Mouse (Mus musculus): ENCODE measurements around the gene Kcnip1. TPM values are rescaled to one million over a fixed set of nuclear protein-coding genes. Genes with fewer than 3 reads are reported as not detected.

Gene Kcnip1
- polyA plus RNA-seq, 1 experiment from 2014 or later: 51.2 TPM

- H3K4me2 ChIP-seq (replicated peaks): no peak overlapping the region
- H3K36me3 ChIP-seq: no peaks in the 10 kb centered on the region
- H3K9me3 ChIP-seq: no peaks in the 10 kb centered on the region
- no peak overlapping the region for H3K4me3 ChIP-seq
- 84% methylated on average over 4 of the region's 4 CpGs for WGBS
- no peaks in the 10 kb centered on the region for H3K27me3 ChIP-seq
- 0 out of 2 replicates have a peak, but pooled peaks cover 3% of the 10 kb centered on the region for H3K4me1 ChIP-seq
- ATAC-seq (replicated peaks): no peak
- H3K9ac ChIP-seq (replicated peaks): no peak overlapping the region
- H3K27ac ChIP-seq (replicated peaks): no peak overlapping the region
These were observed 400.1 kb downstream of the Kcnip1 start for GRCm38 (mm10) chr11:33592826-33593225.

- no peaks in the 10 kb centered on the region for H3K9me3 ChIP-seq
- H3K4me3 ChIP-seq: no peak overlapping the region
- no peaks in the 10 kb centered on the region for H3K36me3 ChIP-seq
- no peak for ATAC-seq (replicated peaks)
- no peak overlapping the region for H3K27ac ChIP-seq (replicated peaks)
- no peaks in the 10 kb centered on the region for H3K4me1 ChIP-seq
- no peaks in the 10 kb centered on the region for H3K27me3 ChIP-seq
- WGBS: 92% methylated on average over 3 of the region's 3 CpGs
- no peak overlapping the region for H3K9ac ChIP-seq (replicated peaks)
- H3K4me2 ChIP-seq (replicated peaks): no peak overlapping the region
These were observed 402.2 kb downstream of the Kcnip1 start for GRCm38 (mm10) chr11:33590771-33591170.

- Histone ChIP-seq H3K27ac (replicated peaks) (no peak overlapping the region), H3K4me3 (no peak overlapping the region), H3K36me3 (no peaks in the 10 kb centered on the region), H3K27me3 (no peaks in the 10 kb centered on the region), H3K4me1 (no peaks in the 10 kb centered on the region), H3K9ac (replicated peaks) (no peak overlapping the region), H3K9me3 (no peaks in the 10 kb centered on the region), H3K4me2 (replicated peaks) (no peak overlapping the region)
- WGBS: 80% methylated on average over 6 of the region's 6 CpGs
- no peak for ATAC-seq (replicated peaks)
These were observed 406.3 kb downstream of the Kcnip1 start for GRCm38 (mm10) chr11:33586614-33587013.

- 50% methylated on average over 3 of the region's 3 CpGs for WGBS
- ATAC-seq (replicated peaks): no peak
- no peaks in the 10 kb centered on the region for H3K27me3 ChIP-seq
- no peaks in the 10 kb centered on the region for H3K4me1 ChIP-seq
- no peak overlapping the region for H3K27ac ChIP-seq (replicated peaks)
- H3K9ac ChIP-seq (replicated peaks): no peak overlapping the region
- H3K36me3 ChIP-seq: no peaks in the 10 kb centered on the region
- H3K9me3 ChIP-seq: no peaks in the 10 kb centered on the region
- H3K4me3 ChIP-seq: no peak overlapping the region
- H3K4me2 ChIP-seq (replicated peaks): no peak overlapping the region
These were observed 413.3 kb downstream of the Kcnip1 start for GRCm38 (mm10) chr11:33579621-33580020.

Other genes starting within 250 kb of the Kcnip1 start
- 0.11 and 0.15 TPM in 2 replicates for gene Kcnmb1, start 30.1 kb downstream of the Kcnip1 start, polyA plus RNA-seq (2015; fragmentation: Nextera tagmentation; extraction: Ambion mirVana)
- gene Lcp2, start 53.8 kb upstream of the Kcnip1 start, polyA plus RNA-seq (2015; fragmentation: Nextera tagmentation; extraction: Ambion mirVana): 1.3 TPM in 2 replicates
- not detected in 2 replicates for gene 4930469K13Rik, start 105.4 kb upstream of the Kcnip1 start, polyA plus RNA-seq (2015; fragmentation: Nextera tagmentation; extraction: Ambion mirVana)
- not detected in 2 replicates for gene Foxi1, start 214.9 kb upstream of the Kcnip1 start, polyA plus RNA-seq (2015; fragmentation: Nextera tagmentation; extraction: Ambion mirVana)

Measured in forebrain, embryonic 15.5 days (tissue).